Mouse (Mus musculus): ENCODE data around the gene D16Ertd472e. TPM values are rescaled to one million over a fixed set of nuclear protein-coding genes. Genes with fewer than 3 reads are reported as not detected.

The D16Ertd472e gene
- 1 to 10 TPM; 2.3 to 2.6 TPM for total RNA-seq (2021)
- long read RNA-seq, experiment 1, partial matches to known transcripts, result 0 of 1 reads
- long read RNA-seq, experiment 1, other reads (novel, unspliced or antisense), result 0 of 1 reads
- long read RNA-seq, experiment 2, result 0 reads

- peak; percentile 79 for DNase-seq (ENCODE audit: low spot score)
These were observed at the start of gene D16Ertd472e for GRCm38 (mm10) chr16:78576478-78577084. Gene D16Ertd472e (minus strand): TSS chr16:78576708.

- DNase-seq (ENCODE audit: low spot score), result no peak
These were observed 46.2 kb upstream of the D16Ertd472e start for GRCm38 (mm10) chr16:78622755-78623154.

- DNase-seq (ENCODE audit: low spot score), result peak; percentile 9
These were observed 42.9 kb upstream of the D16Ertd472e start for GRCm38 (mm10) chr16:78619386-78619785.

GRCm38 (mm10) chr16:78617757-78618532 lies 41.4 kb upstream of the D16Ertd472e start:
- DNase-seq (ENCODE audit: low spot score), result no peak

- DNase-seq (ENCODE audit: low spot score), result no peak
These were observed 29.7 kb upstream of the D16Ertd472e start for GRCm38 (mm10) chr16:78606202-78606601.

GRCm38 (mm10) chr16:78598919-78599318 lies 22.4 kb upstream of the D16Ertd472e start:
- DNase-seq (ENCODE audit: low spot score), result no peak

GRCm38 (mm10) chr16:78596381-78596780 lies 19.9 kb upstream of the D16Ertd472e start:
- DNase-seq (ENCODE audit: low spot score), result no peak

GRCm38 (mm10) chr16:78595821-78596220 lies 19.3 kb upstream of the D16Ertd472e start:
- no peak for DNase-seq (ENCODE audit: low spot score)

GRCm38 (mm10) chr16:78594154-78594553 lies 17.6 kb upstream of the D16Ertd472e start:
- no peak for DNase-seq (ENCODE audit: low spot score)

- no peak for DNase-seq (ENCODE audit: low spot score)
These were observed 14.6 kb upstream of the D16Ertd472e start for GRCm38 (mm10) chr16:78591130-78591529.

GRCm38 (mm10) chr16:78588821-78589220 lies 12.3 kb upstream of the D16Ertd472e start:
- no peak for DNase-seq (ENCODE audit: low spot score)

- no peak for DNase-seq (ENCODE audit: low spot score)
These were observed 10.1 kb upstream of the D16Ertd472e start for GRCm38 (mm10) chr16:78586621-78587020.

GRCm38 (mm10) chr16:78585664-78586397 lies 9.3 kb upstream of the D16Ertd472e start:
- DNase-seq (ENCODE audit: low spot score), result no peak

GRCm38 (mm10) chr16:78585163-78585562 lies 8.7 kb upstream of the D16Ertd472e start:
- DNase-seq (ENCODE audit: low spot score), result no peak

- no peak for DNase-seq (ENCODE audit: low spot score)
These were observed 7.5 kb upstream of the D16Ertd472e start for GRCm38 (mm10) chr16:78583968-78584367.

GRCm38 (mm10) chr16:78580387-78580786 lies 3.9 kb upstream of the D16Ertd472e start:
- no peak for DNase-seq (ENCODE audit: low spot score)

GRCm38 (mm10) chr16:78579386-78579785 lies 2.9 kb upstream of the D16Ertd472e start:
- no peak for DNase-seq (ENCODE audit: low spot score)

GRCm38 (mm10) chr16:78577085-78577671 lies 670 bp upstream of the D16Ertd472e start:
- peak; percentile 13 for DNase-seq (ENCODE audit: low spot score)

- DNase-seq (ENCODE audit: low spot score), result peak; percentile 67
These were observed 543 bp downstream of the D16Ertd472e start for GRCm38 (mm10) chr16:78575852-78576477.

GRCm38 (mm10) chr16:78575190-78575851 lies 1.2 kb downstream of the D16Ertd472e start:
- DNase-seq (ENCODE audit: low spot score), result no peak

GRCm38 (mm10) chr16:78574241-78574640 lies 2.3 kb downstream of the D16Ertd472e start:
- DNase-seq (ENCODE audit: low spot score), result no peak

Measured in gastrocnemius, adult 18-20 months (tissue).